Mouse (Mus musculus) T-helper 17 cell (primary cell): ENCODE measurements at regions not wholly inside any gene's neighbourhood (a gene's known extent, or its start where the extent isn't known, plus 50 kb on each side); places are given as distances from the start of the nearest gene placed in this dataset.

Source experiments
- in situ Hi-C, 2 experiments: fragments of 300-600 bp; cut with MboI, MseI; formaldehyde crosslinking; loops; 1 replicate in 1 of 2; 2 replicates in 1 of 2; pipeline ENCODE4 v1.15.1; 2025; ENCODE audit warnings: high pct_unique_total_duplicates in 2 of 2

DNA sequence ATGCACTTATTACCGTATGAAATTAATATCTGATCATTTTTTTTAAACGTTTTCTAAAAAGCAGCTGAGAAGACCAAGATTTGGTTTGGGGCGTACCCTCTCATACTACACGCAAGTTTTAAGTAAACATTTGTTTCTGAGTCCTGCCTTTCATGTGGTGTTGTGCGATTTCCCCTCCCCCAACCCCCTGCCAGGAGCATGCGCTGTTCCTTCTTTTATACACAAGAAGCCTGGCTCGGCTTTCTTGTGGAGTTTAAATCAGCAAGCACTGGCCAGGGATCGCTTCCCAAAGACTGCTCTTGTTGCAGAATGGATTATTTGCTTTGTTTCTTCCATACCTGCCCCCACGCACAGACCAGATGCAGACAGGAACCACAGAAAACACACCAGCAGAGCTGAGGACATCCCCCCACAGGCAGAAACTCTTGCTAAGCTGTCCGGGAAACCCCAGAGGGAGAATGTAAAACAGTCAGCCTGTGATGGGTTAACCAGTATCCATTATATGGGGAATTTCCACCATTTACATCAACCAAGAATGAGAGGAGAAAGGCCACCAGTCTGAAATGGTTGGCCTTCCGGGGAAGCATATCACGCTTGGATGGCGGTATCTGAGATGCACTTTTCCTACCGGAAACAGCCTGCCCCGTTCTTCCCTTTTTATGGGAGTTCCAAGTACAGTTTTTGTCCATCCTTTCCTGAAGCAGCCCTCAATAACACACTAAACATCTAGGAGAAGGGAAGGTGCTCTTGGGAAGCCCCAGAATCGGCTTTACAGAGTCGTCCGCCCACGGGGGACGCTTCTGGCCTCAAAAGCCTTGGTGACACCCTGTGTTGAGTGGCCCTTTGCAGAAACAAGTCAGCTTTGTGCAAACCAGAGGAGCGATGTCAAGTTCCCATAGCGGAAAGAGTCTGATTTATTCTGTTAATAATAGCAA, 91.3 kb downstream of the Tomm20 start:
- in situ Hi-C loops = loop anchor here in 1 of 2 experiments (5.0 kb wide), 1 partner anchor 42 kb away; no protein-coding TSS in a partner anchor

DNA sequence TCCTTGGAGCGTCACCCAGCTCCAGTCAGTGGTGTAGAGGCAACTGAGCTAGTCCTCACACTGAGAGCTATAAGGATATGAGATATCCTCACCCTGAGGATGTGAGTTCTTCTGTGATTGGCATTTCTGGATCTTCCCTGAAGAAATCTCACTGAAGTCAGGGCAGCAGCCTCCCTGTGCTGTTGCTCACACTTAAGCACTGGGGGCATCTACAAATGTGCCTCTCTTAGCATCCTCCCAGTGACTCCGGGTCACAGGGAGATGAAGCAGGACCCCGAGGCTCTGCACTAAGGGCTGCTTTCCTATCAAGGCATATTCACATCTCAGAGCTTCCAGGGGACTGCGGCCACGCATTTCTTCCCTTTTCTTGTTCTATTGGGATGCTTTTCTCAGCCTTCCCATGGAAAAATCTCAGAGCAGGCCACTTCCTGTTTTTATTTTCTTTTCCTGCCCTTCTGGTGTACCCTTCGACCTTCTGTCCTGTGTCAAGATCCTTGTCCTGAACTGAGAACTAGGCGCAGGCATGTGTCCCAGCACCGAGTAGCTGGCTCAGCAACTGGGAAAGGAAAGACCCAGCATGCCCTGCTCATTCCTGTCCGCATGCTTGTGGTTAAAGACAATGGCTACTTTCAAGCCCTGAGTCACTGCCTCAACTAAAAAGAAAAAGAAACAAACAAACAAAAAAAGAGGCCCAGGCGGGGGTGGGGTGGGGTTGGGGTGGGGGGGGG, 92.8 kb downstream of the Tomm20 start:
- in situ Hi-C loops = loop anchor here in 1 of 2 experiments (5.0 kb wide), 1 partner anchor 41 kb away; no protein-coding TSS in a partner anchor

- in situ Hi-C loops = loop anchor here in 1 of 2 experiments (5.0 kb wide), 1 partner anchor 40 kb away; no protein-coding TSS in a partner anchor
Measured at GRCm38 (mm10) chr8:126852184-126852583, 93.5 kb downstream of the Tomm20 start.

- in situ Hi-C loops = loop anchor here in 1 of 2 experiments (5.0 kb wide), 1 partner anchor 39 kb away; no protein-coding TSS in a partner anchor
Measured at GRCm38 (mm10) chr8:126851780-126852179, 93.9 kb downstream of the Tomm20 start.

DNA sequence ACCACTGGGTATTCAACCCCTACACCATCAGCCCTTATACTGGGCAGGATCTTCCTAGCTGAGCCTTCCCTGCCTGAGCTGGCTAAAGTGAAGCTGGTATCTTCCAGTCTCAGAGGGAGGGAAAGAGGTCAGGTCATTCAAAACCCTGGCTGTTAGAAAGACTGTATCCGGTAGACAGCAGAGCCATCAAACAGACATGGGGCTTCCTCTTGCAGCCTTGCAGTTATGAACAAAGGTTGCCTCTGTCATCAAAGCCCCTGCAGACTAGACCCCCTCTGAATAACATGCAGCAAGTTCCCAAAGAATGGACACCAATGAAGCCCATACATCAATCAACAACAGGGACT, 95.5 kb downstream of the Tomm20 start:
- in situ Hi-C loops = loop anchor here in 1 of 2 experiments (5.0 kb wide), 1 partner anchor 38 kb away; no protein-coding TSS in a partner anchor

DNA sequence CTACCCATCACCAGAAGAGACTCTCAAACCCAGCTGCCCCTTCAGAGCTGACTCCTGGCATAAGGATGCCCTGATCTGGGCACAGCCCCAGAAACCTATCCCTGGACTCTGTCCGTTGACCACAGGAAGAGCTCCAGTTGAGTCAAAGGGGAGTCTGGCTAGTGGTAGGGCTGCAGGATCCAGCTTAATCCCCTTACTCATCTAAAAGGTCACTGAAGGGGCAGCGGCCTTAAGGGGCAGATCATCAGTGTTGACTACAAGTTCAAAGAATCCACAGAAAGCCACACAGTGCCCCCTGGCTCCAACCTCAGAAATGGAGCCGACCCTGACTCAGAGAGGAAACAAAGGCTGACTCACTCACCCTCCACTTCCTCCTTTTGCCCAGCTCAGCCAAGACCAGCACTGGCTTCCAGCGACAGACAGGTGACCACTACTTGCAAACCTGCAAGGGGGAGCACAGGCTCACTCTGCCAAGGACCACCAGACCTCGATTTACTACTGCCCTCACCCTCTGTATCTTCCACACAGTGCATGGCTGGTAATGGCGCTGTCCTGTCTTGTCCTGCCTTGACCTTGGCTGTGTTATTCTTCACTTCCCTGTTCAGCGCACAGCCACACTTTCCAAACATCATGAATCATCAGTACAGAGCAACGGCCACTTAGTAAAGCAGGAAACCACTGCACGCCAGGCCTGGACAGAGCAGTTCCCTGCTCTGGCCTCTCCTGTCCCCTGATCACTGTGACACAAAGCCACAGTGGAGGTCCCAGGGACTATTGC, 96.0 kb downstream of the Tomm20 start:
- in situ Hi-C loops = loop anchor here (5.0 kb wide), 4 partner anchors 33 to 262 kb away; partner anchors contain the start of gene Irf2bp2 (in 1 of the 2)

- in situ Hi-C loops = loop anchor here (5.0 kb wide), 3 partner anchors 34 to 261 kb away; partner anchors contain the start of gene Irf2bp2 (in 1 of the 2)
Measured at GRCm38 (mm10) chr8:126848369-126849105, 97.1 kb downstream of the Tomm20 start.

DNA sequence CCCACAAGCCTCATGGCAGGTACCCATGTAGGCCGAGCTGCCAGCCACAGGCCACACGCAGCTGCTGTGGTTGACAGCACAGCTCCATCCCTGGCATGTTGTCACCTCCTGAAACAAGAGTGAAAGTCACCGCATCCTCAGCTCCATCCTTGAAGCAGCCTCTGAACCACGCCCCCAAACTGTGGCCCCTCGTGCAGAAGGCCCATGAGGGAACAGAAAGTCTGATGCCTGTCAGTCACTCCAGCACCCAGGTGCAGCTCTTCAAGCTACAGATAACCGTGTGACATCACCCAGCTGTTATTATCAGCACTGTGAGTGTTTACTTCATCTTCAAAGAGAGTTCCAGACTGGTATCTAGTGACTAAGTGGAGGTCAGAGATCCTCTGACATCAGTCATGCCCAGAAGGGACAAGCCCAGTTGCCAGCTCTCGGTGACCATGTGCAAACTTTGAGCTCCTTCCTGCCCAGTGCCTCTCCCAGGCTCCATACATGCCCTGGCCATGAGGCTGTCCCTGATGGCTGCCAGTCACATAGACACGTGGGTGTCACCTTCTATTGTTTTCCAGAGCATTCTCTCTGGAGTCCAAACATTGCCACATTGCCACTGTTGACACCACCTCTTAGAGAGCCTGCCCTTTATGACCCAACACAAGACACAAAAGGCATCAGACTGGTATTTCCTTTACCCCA, 97.8 kb downstream of the Tomm20 start:
- in situ Hi-C loops = loop anchor here (5.0 kb wide), 3 partner anchors 34 to 261 kb away; partner anchors contain the start of gene Irf2bp2 (in 1 of the 2)

DNA sequence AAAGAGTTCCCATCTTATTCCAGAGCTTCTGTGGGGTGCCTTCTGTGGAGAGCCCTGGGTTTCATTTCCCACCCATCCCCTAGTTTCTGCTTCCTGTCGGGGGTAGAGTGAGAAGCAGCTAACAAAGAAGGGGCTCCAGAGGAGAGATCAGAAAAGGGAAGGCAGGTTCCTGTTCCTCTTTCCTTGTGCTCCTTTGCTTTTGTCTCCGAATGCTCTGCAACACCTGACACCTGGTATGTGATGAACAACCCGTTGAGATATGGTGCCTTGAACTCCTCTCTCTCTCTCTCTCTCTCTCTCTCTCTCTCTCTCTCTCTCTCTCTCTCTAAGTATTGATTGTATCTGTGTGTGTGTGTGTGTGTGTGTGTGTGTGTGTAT, 99.5 kb downstream of the Tomm20 start:
- in situ Hi-C loops = loop anchor here (5.0 kb wide), 3 partner anchors 36 to 259 kb away; partner anchors contain the start of gene Irf2bp2 (in 1 of the 2)

DNA sequence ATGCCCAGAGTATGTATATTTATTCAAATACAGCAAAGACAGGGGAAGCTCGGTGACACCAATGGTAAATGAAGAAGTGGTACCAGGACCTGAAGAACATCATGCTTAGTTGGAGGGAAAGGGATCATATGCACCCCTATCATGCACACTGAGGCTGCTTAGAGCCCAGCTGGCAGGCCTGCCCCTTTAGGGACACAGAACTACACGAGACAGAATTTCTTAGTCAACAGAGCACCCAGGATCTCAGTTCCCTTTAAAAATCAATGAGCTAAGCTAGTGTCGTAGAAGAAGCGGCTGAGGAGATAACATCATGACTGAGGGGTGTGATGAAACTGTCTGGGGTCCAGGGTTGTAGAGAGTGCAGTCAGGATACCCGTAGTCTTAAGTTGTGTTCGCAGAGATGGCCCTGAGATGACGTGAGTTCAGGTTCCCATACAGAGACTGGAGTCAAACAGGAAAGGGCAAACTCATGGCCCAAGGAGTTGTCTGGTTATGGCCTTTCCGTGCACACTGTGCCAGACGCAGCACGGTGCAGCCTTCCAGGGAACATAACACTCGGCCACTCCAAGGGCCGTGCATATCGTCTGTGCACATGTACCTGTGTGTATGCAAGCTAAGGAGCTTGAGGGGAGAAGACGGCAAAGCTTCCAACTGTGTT, 100.0 kb downstream of the Tomm20 start:
- in situ Hi-C loops = loop anchor here (5.0 kb wide), 3 partner anchors 37 to 258 kb away; partner anchors contain the start of gene Irf2bp2 (in 1 of the 2)

DNA sequence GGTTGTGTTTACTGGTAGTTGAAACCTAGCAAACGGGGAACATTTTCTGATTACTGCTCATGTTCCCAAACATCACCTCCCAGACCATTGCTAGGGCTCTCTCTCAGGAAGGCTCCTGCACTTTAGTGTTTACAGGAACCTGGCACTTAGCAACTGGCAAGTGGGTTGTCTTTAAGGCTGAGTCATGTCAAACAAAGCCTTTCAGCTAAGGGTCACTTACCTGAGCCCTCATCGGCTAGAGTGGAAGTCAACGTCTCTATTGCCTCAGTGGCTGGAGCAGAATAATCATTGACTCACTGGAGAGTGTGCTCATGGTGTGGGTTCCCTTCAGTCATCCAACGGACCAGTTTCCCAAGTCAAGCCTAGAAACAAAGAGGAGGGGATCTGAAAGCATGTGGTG, 101.0 kb downstream of the Tomm20 start:
- in situ Hi-C loops = loop anchor here (5.0 kb wide), 3 partner anchors 38 to 257 kb away; partner anchors contain the start of gene Irf2bp2 (in 1 of the 2)

GRCm38 (mm10) chr8:126841187-126841586, 104.5 kb downstream of the Tomm20 start:
- in situ Hi-C loops = no loop called here

- in situ Hi-C loops = no loop called here
Measured at GRCm38 (mm10) chr8:126839712-126840355, 105.8 kb downstream of the Tomm20 start.

GRCm38 (mm10) chr8:126839039-126839711, 106.5 kb downstream of the Tomm20 start:
- in situ Hi-C loops = no loop called here

GRCm38 (mm10) chr8:126838228-126838627, 107.4 kb downstream of the Tomm20 start:
- in situ Hi-C loops = no loop called here

DNA sequence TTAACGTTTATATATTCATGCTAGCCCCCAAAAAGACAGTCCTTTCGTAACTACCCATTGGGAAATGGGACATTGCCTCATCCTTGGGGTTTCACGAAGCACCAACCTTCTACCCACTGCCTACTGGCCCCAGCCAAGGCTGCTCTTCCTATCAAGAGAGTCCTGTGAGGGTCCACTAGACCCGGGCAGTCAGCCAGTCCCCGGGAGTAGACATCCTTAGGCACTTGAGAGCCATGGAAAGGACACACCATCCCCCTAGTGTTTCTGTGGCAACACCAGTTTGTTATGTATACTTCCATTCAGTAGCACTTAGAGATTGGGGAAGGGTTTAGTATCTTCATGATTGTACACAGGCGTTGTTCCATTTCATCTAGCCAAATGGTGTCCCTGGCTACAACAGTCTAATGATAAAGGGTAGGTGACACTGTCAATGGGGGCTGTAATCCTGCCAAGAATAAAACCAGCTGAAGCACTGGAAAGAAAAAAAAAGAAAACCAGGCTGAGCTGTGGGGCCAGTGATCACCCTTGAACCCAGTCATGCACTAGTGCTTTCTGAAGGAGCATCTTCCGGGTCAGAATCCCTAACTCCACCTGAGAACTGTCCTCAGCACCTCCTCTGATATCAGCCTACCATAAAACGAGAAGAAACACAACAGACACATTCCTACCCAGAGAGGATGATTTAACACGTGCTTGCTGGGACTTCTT, 108.2 kb downstream of the Tomm20 start:
- in situ Hi-C loops = no loop called here

DNA sequence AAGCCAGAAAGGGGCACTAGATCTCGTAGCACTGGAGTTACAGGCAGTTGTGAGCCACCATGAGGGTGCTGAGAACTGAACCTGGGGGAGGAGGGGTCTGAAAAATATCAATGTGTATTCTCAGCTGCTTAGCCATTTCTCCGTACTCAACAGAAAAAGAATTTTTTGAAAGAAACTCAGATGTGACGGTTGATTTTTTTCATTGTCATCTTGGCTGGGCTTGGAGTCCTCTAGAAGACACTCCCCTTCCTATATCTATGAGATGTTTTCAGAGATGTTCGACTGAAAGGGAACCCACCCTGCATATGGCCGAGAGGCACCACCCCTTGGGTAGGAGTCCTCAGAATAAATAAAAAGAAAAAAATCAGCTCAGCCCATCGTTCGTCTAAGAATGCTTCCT, 110.1 kb downstream of the Tomm20 start:
- in situ Hi-C loops = no loop called here
